Mouse (Mus musculus): ENCODE measurements around the gene 1110002E22Rik.

- TF ChIP-seq POLR2A (IDR thresholded peaks at IDR 0.05; ENCODE audit: borderline replicate concordance, insufficient read depth, low read length) (no peak), CTCF (IDR thresholded peaks at IDR 0.05; ENCODE audit: borderline replicate concordance, insufficient read depth, low read depth, low read length) (no peak)
Measured at GRCm38 (mm10) chr3:138066348-138066856, 1.6 kb downstream of the 1110002E22Rik start.

Data from cerebellum, adult 2 months (tissue).